Mouse (Mus musculus) kidney, adult 2 months (tissue): ENCODE measurements at regions not wholly inside any gene's neighbourhood (a gene's known extent, or its start where the extent isn't known, plus 50 kb on each side); places are given as distances from the start of the nearest gene placed in this dataset.

Experiments
- CTCF ChIP-seq: fragments of 200-500 bp; conservative IDR thresholded peaks from 2 replicates; pipeline ENCODE4 v1.5.1; 2011; ENCODE audit warnings: low read depth, mild to moderate bottlenecking, control low read depth, low read length, moderate library complexity, mixed read lengths; ENCODE audit not compliant: insufficient read depth, insufficient read length
- POLR2A ChIP-seq: fragments of 200-500 bp; IDR thresholded peaks from one replicate; pipeline ENCODE4 v1.6.1; 2011; ENCODE audit warnings: low read depth, low read length, control low read depth

- TF ChIP-seq CTCF (no peak), POLR2A (no peak)
Observed at GRCm38 (mm10) chr6:126291581-126291980, 124.9 kb upstream of the Ntf3 start.
